Mouse (Mus musculus): ENCODE results near the gene Galnt4.

Gene Galnt4

DNA sequence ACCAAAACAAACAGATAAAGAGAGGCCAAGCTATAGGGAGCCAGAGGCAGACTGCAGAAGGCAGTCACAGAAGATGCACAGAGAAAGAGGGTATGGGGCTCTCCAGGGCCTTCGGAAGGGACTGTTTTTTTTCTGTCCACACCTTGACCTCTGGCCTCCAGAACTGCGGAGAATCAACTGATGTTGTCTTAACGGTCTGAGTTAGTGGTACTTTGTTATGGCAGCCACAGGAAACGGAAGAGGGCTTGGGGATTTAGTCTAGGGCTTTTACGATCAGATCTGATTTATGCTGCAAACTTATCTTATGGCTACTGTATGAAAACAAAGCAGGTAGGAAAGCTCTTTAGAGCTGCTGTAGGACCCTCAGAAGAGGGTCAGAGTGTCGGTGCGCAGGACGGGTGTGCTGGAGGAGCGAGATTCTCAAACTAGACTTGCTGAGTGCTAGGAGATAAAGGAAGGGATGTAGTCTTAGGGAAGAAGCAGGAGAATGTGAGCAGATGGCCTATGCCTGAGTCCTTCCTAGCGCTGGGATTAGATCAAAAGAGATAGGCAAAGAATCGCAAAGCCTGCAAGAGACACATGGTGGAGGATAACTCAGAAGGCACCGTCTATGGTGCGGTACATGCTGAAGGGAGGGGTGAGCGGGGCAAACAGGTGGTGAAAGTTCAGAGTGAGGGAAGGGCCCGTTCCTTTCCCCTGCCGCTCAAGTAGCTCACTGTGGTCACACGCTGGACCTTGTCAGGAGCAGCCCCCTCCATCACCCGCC, 7.7 kb downstream of the Galnt4 start:
- no peak for DNase-seq (ENCODE audit: low read depth, low spot score)

DNA sequence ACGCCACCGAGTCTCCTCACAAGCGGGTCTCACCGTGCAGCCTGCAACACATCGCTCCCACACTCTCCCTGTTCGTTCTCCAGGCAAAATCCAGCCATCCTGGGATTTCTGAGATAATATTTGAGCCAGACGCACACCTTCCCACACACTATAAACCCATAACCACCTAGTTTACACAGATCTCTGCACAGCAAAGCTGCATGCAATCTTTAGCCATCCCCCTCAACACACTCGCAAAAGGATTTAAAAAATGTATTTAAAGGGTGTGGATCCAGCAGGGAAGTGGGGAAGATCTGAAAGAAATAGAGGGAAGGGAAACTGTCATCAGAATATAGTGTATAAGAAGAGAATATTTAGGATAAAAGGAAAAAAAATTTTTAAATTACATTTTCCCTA, 8.3 kb downstream of the Galnt4 start:
- no peak for DNase-seq (ENCODE audit: low read depth, low spot score)

DNA sequence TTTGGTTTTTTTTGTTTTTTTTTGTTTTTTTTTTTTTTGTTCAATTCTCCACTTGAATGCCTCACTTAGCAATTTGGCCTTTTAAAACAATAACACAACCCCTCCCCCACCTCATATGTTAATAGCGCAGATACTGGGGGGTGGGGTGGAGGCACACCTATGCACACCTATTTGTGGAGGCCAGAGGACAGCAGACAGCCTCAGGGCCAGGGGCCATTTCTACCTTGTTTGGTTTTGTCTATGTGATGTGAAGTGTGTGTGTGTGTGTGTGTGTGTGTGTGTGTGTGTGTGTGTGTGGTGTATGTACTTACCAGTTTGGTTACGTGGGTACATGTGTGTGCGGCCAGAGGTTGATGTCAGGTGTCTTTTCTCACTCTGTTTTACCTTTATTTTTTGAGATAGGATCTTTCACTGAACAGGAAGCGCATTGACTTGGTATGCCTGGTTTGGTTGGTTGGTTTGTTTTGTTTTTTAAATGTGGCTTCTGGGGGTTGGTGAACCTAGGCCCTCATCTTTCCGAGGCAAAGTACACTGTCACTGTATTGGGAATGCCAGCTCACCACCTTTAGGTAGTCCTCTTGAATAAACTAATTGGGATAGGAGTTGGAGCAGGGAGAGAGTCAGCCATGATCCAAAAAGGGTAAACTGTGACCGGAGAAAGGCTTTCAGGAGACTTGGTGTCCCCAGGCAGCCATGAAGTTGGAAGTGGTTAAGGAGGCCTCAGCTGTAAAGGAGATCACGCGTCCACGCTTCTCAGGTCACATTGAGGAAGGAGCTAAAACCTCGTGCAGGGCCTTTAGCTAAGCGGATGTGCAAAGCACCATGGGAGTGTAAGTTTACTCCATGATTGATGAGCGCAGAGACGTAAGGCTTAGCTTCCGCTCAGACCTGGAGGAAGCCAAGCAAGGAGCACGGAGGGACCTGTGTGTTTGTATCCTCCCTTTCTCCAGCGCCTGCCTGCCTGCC, 9.0 kb downstream of the Galnt4 start:
- DNase-seq (ENCODE audit: low read depth, low spot score), result no peak

DNA sequence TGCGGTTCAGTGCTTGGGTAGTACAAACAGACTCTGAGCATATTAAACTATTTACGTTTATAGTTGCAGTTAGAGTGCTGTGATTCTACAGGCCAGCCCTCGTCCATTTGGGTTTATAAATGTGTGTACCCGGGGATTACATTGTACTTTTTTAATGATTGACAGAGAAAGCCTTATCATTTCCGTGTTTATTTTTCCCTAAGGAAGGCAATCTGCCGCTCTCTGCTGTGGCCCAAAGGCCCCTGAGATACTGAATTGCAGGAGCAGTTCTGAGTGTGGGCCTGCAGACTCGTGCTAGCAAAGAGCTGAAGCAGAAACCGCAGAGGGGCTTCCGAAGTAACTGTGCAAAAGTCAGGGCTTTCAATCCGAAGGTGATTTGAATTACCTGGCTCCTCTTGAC, 9.9 kb downstream of the Galnt4 start:
- DNase-seq (ENCODE audit: low read depth, low spot score), result no peak

DNA sequence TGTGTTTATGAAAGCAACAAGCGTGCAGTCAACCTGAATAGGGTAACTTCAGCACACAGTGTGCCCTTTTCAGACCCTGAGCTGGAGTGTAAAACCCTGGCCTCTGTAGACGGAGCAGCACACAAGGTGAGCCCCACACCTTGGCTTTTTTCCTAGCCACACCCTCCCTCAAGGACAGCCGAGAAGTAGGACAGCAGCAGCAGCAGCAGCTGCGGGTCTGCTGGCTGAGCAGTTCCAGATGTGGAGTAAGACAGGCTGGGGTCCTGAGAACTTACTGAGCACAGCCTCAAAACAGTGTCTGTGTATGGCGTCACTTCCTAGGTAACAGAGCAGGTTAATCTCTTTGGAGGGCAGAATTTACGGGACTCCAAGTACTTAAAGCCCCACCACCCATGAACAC, 10.7 kb downstream of the Galnt4 start:
- peak; percentile 62 for DNase-seq (ENCODE audit: low read depth, low spot score)

DNA sequence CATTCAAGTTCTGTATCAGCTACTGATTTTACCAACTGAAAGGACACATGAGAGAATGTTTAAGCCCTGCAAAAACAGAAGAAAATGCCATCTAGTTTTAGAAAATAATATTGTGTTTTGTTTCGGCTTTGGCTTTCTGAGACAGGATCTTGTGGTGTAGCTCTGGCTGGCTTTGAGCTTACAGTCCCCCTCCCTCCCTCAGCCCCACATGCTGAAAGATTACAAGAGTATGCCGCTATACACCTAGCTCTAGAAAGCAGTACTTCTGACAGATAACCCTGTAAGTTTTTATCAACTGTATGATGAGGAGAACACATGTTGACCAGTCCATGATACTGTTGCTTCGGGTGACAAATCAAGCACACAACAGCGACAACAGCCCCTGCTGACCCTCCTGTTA, 11.5 kb downstream of the Galnt4 start:
- DNase-seq (ENCODE audit: low read depth, low spot score), result no peak

DNA sequence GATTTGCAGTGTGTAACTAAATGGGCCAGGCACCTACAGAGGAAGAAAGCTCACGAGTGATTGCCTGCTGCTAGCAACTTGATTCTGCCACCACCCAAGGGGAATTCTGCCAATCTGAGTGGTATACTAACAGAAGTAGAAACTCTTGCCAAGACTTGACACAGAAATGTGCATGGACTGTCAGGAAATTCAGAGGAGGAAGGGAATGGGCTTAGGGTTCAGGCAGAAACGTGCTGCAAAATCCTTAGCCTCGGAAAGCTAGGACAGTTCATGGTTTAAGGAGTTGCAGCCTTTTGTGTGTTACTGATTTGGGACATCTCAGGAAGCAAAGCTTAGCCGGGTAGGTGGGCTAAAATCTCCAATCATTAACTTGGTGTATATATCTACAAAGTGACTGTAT, 18.3 kb downstream of the Galnt4 start, which contains the start of gene Phxr2:
Gene Phxr2 (minus strand): TSS at position 101 of the 400 bp plus-strand sequence.
- no peak for DNase-seq (ENCODE audit: low read depth, low spot score)

DNA sequence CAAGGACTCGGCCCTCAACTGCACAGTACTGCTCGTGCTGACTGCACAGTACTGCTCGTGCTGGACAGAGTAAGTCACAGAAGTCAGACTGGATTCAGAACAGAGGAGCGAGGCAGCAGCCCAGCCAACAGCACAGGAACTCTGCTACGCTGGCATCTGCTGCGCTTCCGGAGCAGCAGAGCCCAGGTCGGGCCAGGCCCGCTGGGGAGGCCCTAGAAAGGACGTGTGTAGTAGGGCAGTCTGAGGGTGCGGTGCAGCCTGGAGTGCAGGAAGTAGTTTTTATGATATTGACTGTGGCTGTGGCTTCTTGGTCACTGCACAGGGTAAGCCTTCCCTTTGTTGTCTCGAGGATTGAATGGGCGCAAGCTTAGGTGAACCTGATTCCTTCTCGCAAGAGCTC, 19.0 kb downstream of the Galnt4 start:
- DNase-seq (ENCODE audit: low read depth, low spot score), result no peak

DNA sequence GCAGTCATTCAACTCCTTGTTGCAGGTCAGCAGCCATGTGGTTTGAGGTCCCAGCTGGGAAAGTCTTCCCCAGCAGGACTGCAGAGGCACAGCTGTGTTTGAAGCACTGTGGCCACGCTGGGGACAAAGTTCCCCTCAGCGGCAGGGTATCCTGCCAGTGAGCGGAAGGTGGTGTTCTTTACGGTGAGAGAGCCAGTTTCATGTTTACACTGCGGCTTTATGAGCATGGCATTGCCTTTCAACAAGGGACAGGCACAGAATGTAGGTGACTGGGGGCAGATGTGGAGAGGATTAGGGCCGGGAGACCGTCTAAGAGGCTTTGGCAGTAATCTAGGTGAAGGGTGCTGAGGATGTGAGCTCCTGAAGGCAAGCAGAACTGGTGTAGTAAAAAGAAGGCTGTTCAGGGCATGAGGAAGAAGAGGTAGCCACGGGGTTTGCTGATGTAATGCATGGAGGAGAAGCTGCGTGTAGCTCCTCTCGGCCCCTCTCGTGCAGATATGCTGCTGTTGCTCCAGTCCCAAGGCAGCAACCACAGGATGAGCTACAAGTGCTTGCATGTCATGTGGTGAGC, 19.8 kb downstream of the Galnt4 start:
- DNase-seq (ENCODE audit: low read depth, low spot score), result no peak

DNA sequence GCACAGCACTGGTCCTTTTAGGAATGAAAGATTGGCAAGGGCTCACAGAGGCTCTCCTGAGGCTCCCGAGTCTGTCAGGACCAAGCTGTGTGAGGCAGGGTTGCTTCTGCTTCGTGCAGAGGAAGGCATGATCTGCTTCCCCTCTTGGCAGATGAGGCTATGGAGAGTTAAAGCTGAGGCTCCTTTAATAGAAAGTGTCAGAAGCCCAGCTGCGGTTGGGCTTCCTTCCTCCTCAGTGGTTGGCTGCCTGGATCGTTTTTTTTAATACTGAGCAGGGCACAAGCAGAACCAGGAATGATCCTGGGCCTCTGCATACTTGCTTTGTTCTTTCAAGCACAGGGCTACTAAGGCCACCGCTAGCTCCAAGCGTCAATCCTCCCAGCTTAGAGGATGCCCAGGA, 22.7 kb downstream of the Galnt4 start:
- no peak for DNase-seq (ENCODE audit: low read depth, low spot score)

DNA sequence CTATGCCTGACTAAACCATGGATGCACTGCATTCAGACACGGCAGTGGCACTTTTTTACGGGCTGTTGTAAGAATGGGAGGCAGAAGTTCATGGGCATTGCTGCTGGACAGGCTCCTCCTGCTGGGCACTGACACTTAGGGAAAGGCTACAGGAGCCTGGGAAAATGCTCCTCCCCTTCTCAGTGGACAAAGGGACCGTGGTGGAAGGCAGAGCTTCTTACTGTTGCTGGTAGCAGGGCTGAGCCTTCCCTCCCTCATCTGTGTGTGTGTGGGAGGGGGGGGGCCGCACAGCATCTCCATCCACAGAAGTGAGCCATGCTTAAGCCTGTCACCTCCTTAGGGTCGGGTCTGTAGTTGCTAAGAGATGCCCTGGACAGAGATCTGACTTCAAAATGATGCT, 23.3 kb downstream of the Galnt4 start:
- no peak for DNase-seq (ENCODE audit: low read depth, low spot score)

DNA sequence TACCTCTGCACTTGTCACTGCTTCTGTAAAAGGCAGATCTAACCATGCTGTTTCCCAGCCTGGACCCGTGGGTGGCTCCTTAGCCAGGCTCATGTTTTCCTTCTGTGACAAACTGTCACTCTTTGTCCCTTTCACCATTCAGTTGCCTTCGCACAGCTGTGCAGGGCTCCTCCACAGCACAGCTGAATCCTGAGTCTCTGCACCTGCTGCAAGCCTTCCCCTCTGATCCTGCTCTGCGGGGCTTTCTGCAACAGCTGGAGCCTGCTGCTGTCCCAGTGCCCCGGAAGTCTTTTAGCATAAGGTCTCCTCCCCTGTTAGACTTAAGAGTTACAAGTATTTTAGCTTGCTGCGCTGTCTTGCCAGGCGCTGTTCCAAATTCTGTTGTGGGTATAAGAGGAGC, 24.2 kb downstream of the Galnt4 start:
- no peak for DNase-seq (ENCODE audit: low read depth, low spot score)

DNA sequence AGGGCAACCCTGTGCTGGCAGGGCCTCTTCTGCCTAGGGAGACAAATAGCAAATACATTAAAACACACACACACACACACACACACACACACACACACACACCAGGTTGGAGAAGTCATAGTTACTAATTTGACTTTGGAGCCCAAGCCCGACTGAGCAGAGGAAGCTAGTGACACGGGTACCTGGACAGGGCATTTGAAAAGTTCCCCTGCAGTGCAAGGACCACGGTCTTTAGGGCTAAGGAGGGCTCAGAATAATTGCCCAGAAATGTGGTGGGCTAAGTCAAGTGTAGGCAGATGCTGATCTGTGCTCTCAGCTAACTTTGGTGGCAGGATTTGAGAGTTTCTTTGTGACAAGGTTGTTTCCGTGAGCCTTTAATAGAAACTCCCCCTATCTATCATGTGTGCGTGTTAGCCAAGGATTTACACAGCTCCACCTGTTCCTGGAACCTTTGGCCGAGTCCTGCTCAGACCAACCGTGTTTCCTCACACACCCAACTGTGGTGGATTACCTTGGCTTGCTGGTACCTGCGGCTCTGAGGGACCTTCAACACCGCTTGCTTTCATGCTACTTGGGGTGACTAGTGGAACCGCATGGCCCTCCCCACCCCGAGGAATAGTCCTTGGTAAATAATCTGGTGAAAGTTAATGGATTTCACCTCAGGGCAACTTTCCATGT, 24.8 kb downstream of the Galnt4 start:
- no peak for DNase-seq (ENCODE audit: low read depth, low spot score)

DNA sequence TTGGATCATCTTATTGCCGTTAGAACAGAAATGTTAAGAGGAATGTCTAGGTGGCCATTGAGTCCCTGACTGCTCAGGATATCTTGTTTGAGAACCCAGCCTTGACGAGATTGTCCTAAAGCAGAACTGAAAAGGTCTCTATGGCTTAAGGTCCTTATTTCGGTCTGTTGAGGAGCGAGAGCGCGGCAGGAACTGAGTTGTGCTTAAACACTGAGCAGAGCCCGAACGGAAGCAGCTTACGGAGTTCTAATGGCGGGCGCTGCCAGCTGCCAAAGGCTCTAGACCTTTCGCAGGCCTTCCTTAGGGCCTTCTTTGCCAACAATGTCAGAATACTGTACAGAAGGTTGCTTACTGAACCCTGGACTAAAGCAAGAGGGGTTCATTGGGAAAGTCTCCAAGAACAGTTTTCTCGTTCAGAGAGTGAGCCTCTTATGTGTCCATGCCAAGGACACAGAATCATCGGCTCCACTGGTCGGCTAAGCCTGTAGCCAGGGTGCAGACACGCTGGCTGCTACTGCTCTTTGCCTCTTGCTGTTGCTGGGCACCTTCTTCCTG, 25.4 kb downstream of the Galnt4 start:
- no peak for DNase-seq (ENCODE audit: low read depth, low spot score)

DNA sequence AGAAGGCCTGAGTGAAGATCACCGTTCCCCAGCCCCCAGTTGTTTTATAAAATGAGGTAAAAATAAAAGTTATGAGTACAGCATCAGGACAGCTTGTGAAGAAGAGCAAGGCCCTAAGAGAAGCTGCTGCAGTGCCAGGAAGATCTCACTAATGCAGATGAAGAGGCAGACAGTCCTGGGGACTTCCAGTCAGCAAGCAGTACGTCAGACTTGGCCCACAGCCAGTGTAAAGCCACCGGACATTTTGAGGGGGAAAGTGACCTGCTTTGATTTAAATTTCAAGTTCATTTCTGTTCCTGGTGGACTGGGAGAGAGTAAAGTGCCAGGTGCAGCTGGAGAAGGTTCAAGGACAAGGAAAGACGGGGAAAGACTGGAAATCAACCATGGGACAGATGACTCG, 28.4 kb downstream of the Galnt4 start:
- DNase-seq (ENCODE audit: low read depth, low spot score), result no peak

DNA sequence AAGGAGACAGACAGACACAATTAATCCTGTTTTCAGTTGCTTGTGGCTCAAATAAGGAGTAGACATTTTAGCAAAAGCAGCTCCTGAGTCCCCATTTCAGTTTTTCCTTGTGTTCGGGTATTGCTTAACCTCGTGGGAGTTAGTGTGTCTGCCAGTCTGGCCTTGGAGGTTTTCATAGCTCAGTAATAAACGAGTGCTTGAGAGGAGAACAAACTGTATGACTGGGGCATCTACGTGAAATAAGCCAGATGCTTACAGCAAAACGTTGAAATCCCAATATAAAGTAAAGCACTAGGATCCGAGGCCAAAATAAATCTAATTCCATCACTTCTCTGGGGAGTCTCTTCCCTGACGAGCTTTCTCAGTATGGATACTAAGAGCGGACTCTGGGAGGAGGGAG, 37.7 kb downstream of the Galnt4 start:
- no peak for DNase-seq (ENCODE audit: low read depth, low spot score)

DNA sequence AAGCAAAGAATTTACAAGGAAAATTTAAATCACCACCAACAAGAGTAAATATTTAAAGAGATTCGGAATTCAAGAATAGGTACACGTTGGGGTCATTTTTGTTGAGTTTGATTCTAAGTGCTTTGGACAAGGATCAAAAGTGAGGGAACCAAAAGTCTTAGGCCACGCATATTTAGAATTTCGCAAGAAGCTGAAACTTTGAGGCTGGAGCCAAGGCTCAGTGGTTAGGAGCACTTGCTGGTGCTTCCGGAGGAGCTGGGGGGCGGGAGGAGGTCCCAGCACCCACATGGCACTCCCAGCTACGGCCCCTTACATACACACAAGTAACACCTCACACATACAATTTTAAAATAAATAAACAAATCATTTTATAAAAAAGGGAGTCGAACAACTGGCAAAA, 38.6 kb downstream of the Galnt4 start:
- no peak for DNase-seq (ENCODE audit: low read depth, low spot score)

DNA sequence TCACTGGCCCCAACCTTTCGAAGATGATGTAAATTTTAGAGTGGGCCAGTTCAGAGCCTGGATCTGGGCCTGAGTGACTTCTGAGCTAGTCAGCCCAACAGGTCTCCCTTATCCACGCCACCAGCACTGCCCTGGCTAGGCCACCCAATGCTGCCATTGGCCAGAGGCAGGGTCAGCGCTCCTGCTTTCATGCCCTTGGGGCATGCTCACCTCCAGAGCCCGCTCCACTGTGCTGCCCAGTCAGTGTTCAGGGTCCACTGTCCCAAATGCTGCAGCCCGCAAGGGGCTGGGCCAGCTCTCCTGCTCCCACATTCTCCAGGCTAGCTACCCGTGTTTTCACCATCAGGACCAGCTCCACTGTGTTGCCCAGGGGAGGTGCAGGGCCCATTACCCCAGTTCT, 42.1 kb downstream of the Galnt4 start:
- no peak for DNase-seq (ENCODE audit: low read depth, low spot score)

DNA sequence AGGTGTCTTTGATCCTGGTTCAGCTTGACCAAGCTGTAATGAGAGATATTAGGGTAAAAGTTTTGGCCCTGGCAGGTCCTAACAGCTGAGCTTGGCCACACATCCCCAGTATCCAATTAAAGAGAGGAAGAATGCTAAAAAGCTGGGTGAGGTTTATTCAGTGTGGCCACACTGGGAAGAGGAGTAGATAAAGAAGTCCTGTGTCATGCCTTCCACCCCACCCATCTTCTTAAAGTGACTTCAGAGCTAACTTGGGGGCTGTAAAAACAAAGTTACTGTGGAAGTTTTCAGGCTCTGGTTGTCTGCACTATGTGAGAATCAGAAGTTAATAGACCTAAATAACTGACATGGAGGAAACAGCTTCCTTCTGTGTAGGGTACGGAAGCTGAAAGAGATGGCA, 43.6 kb downstream of the Galnt4 start:
- DNase-seq (ENCODE audit: low read depth, low spot score), result no peak

DNA sequence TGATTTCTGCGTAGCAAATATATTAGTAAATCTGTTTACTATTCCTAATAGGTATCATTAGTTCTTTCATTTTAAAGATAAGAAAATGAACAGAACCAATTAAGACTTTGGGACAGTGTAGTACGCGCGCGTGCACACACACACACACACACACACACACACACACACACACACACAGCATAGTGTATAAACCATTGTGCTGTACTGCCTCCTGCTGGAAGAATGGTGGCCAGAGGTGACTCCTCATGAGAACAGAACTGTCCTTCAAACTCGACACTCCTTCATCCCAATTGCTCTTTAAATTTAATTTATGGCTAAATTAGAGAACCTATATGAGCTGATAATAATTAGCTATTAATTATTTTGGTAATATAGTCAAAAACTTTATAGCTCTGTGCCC, 44.1 kb downstream of the Galnt4 start:
- DNase-seq (ENCODE audit: low read depth, low spot score), result no peak

DNA sequence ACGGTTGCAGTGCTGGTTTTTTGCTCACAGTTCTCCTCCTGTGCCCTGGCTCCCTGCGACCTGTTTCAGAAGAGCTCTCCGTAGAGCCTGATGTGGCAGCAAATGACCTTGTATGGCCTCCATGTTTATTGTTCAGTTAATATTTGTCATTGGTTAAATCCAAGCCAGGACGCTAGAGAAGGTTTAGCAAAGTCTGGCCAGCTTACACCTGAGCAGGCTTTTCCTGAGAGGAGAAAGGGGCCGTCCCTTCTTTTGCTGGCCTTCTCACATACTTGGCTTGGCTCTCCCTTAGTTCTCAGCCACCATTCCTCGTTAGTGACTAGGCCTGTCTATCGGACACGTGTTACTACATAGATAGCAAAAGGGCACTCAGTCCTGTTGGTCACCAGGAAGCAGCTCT, 46.7 kb downstream of the Galnt4 start:
- DNase-seq (ENCODE audit: low read depth, low spot score), result no peak

DNA sequence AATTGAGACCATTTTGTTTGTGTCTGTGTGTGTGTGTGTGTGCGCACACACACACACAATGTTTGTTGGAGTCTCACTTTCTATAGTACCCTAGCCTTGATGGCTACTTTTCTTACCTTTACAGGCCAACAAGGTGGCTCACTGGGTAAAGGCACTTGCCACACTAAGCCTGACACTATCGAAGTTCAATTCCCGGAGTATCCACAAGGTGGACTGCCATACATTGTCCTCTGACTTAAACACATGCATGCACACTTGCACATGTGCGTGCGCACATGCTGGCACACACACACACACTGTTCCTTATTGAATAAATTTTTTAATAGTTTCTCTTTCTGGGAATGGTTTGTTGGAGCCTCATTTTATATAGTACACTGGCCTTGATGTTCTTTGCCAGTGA, 48.8 kb downstream of the Galnt4 start:
- DNase-seq (ENCODE audit: low read depth, low spot score), result no peak
